Mouse (Mus musculus): ENCODE measurements around the gene Rpusd4.

DNA sequence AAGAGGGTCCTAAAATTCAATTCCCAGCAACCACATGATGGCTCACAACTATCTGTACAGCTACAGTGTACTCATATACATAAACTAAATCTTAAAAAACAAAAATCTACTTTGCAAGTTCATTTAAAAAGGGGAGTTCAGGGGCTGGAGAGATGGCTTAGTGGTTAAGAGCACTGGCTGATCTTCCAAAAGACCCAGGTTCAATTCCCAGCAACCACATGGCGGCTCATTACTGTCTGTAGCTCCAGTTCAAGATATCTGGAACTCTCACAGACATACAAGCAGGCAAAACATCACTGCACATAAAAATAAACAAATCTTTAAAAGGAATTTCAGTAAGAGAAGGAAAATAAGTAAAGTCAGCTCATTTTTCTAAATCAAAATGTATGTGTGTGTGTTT lies 29.3 kb upstream of the Rpusd4 start:
- TF ChIP-seq EP300 (IDR thresholded peaks at IDR 0.05; ENCODE audit: insufficient read depth, low read depth, low read length) (no peak), CTCF (IDR thresholded peaks at IDR 0.05; ENCODE audit: low read depth, low read length) (no peak)
